Comparison of ENCODE assay signal across 9 mouse cellular contexts in the genomic region with DNA sequence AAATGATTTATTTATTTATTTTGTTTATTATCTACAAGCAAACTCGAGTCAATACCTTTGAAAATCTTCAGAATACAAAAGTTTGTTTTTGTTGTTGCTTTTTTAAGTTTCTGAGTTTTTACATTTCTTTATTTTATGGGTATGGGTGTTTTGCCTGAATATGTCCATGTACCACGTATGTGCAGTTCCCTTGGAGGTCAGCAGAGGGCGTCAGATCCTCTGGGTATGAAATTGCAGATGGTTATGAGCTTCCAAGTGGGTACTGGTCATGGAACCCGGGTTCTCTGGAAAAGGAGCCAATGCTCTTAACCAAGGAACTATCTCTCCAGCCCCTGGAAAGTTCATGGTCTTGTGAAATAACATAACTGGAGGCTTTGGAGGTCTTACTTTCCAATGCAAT. TPM values are rescaled to one million over a fixed set of nuclear protein-coding genes. Genes with fewer than 3 reads are reported as not detected.
DNase-seq lines count a peak whose midpoint lies in the region; ATAC-seq and TF ChIP-seq lines count a peak whose summit lies in the region.
"Had no signal": no experiment of that assay in that cellular context is flagged by ENCODE, and none has a peak within 500 bp of the region (broad histone marks: within the 10 kb centered on the region; RNA-seq: fewer than 3 reads in every experiment).

No protein-coding gene starts in this region.

- no peak overlapping the region for H3K27ac ChIP-seq in cerebellum, adult 2 months (ENCODE audit: insufficient read depth, low read length)
- H3K27ac ChIP-seq in liver, adult 2 months (replicated peaks; ENCODE audit: insufficient read depth, low read depth, low read length) = no peak overlapping the region
- H3K27ac ChIP-seq in liver, embryonic 12.5 days = no peak overlapping the region
- H3K27ac ChIP-seq in cortical plate, adult 2 months (ENCODE audit: insufficient read depth, low read length) = no peak overlapping the region
- H3K27ac ChIP-seq in forebrain, embryonic 15.5 days (replicated peaks) = no peak overlapping the region
- H3K27ac ChIP-seq: macrophage had no signal

- no peak overlapping the region for H3K4me2 ChIP-seq in liver, embryonic 12.5 days
- H3K4me2 ChIP-seq in forebrain, embryonic 15.5 days (replicated peaks) = no peak overlapping the region

- H3K9me3 ChIP-seq in liver, embryonic 12.5 days (replicated peaks) = no peaks in the 10 kb centered on the region
- H3K9me3 ChIP-seq in forebrain, embryonic 15.5 days = no peaks in the 10 kb centered on the region

- no peak overlapping the region for H3K4me3 ChIP-seq in cerebellum, adult 2 months (replicated peaks; ENCODE audit: insufficient read depth, low read depth, low read length)
- no peak overlapping the region for H3K4me3 ChIP-seq in liver, adult 2 months (ENCODE audit: insufficient read depth, low read depth, low read length)
- no peak overlapping the region for H3K4me3 ChIP-seq in liver, embryonic 12.5 days
- H3K4me3 ChIP-seq in cortical plate, adult 2 months (ENCODE audit: insufficient read depth, low read length) = no peak overlapping the region
- H3K4me3 ChIP-seq in forebrain, embryonic 15.5 days = no peak overlapping the region

- DNase-seq in cerebellum, adult 2 months = no peak
- no peak for DNase-seq in cerebellum, adult 11 months
- peak; percentile 14 for DNase-seq in liver, adult 2 months (ENCODE audit: extremely low read depth, low read depth, low spot score)
- peak; percentile 37 for DNase-seq in thymus, postnatal 14 days
- no peak for DNase-seq in gastrocnemius, adult 8-10 months (ENCODE audit: low spot score in 2 of 2)

- no peaks in the 10 kb centered on the region for H3K4me1 ChIP-seq in cerebellum, adult 2 months (ENCODE audit: control insufficient read depth, insufficient read depth, low read length)
- peaks cover 3% of the 10 kb centered on the region; the same call in 1 of the 2 replicates for H3K4me1 ChIP-seq in liver, adult 2 months (ENCODE audit: control insufficient read depth, insufficient read depth, low read length)
- no peaks in the 10 kb centered on the region for H3K4me1 ChIP-seq in liver, embryonic 12.5 days
- H3K4me1 ChIP-seq in cortical plate, adult 2 months (ENCODE audit: control insufficient read depth, insufficient read depth, low read length) = peaks cover 3% of the 10 kb centered on the region; the same call in 1 of the 2 replicates
- peaks cover 10% of the 10 kb centered on the region for H3K4me1 ChIP-seq in forebrain, embryonic 15.5 days

- no peak for TF ChIP-seq POLR2A in cerebellum, adult 2 months (IDR thresholded peaks at IDR 0.05; ENCODE audit: borderline replicate concordance, insufficient read depth, low read length)
- no peak for TF ChIP-seq POLR2A in liver, adult 2 months (IDR thresholded peaks at IDR 0.05; ENCODE audit: extremely low read depth, insufficient read depth, low read length)
- TF ChIP-seq POLR2A in cortical plate, adult 2 months (IDR thresholded peaks at IDR 0.05; ENCODE audit: extremely low read depth, insufficient read depth, low read length) = no peak

- H3K36me3 ChIP-seq in liver, adult 2 months (ENCODE audit: control insufficient read depth, insufficient read depth, low read length) = no peaks in the 10 kb centered on the region
- no peaks in the 10 kb centered on the region for H3K36me3 ChIP-seq in liver, embryonic 12.5 days
- peaks cover 21% of the 10 kb centered on the region for H3K36me3 ChIP-seq in forebrain, embryonic 15.5 days

- TF ChIP-seq CTCF in cerebellum, adult 2 months (IDR thresholded peaks at IDR 0.05; ENCODE audit: borderline replicate concordance, insufficient read depth, low read depth, low read length) = peak; percentile 48; the same call in 1 of the 2 replicates
- peak; percentile 65 for TF ChIP-seq CTCF in liver, adult 2 months (IDR thresholded peaks at IDR 0.05; ENCODE audit: low read depth, low read length)
- peak; percentile 37 for TF ChIP-seq CTCF in cortical plate, adult 2 months (IDR thresholded peaks at IDR 0.05; ENCODE audit: extremely low read depth, insufficient read depth, low read length)

- no peak overlapping the region for H3K9ac ChIP-seq in liver, adult 2 months (ENCODE audit: low read depth, low read length)
- H3K9ac ChIP-seq in liver, embryonic 12.5 days = no peak overlapping the region
- H3K9ac ChIP-seq in forebrain, embryonic 15.5 days (replicated peaks) = no peak overlapping the region

- no peaks in the 10 kb centered on the region for H3K79me2 ChIP-seq in liver, adult 2 months (ENCODE audit: control insufficient read depth, insufficient read depth, low read length)

- no peaks in the 10 kb centered on the region for H3K27me3 ChIP-seq in cerebellum, adult 2 months (ENCODE audit: control insufficient read depth, insufficient read depth, low read length)
- H3K27me3 ChIP-seq in liver, adult 2 months (ENCODE audit: control insufficient read depth, insufficient read depth, low read length) = no peaks in the 10 kb centered on the region
- no peaks in the 10 kb centered on the region; the same call in 1 of the 2 replicates for H3K27me3 ChIP-seq in liver, embryonic 12.5 days (replicated peaks)
- H3K27me3 ChIP-seq in forebrain, embryonic 15.5 days = no peaks in the 10 kb centered on the region

- ATAC-seq in liver, embryonic 12.5 days = no peak
- no peak for ATAC-seq in forebrain, embryonic 15.5 days (replicated peaks)

- 73% methylated on average over 4 of the region's 4 CpGs for WGBS in cerebellum, adult 2 months
- WGBS in liver, adult 2 months = 66% methylated on average over 4 of the region's 4 CpGs
- 32% methylated on average over 4 of the region's 4 CpGs for WGBS in liver, embryonic 12.5 days (ENCODE audit: insufficient replicate concordance)
- WGBS in forebrain, embryonic 15.5 days = 66% methylated on average over 4 of the region's 4 CpGs

RNA-seq across cellular contexts. Expression of a gene that starts 13.8 kb away (rescaled TPM):
- not detected in 2 replicates for polyA plus RNA-seq in cerebellum, adult 2 months (2012; rRNA removed)
- not detected in 2 replicates for total RNA-seq in liver, adult 2 months (2014; rRNA removed)
- not detected in 2 replicates for polyA plus RNA-seq in liver, adult 2 months (2012; rRNA removed)
- polyA plus RNA-seq in liver, embryonic 12.5 days (2016; fragmentation: Nextera tagmentation; extraction: Ambion mirVana) = not detected in 2 replicates
- not detected in 2 replicates for polyA plus RNA-seq in cortical plate, adult 2 months (2012; rRNA removed)
- not detected for total RNA-seq in gastrocnemius, adult 8-10 months (2022)
- polyA plus RNA-seq in forebrain, embryonic 15.5 days (2015; fragmentation: Nextera tagmentation; extraction: Ambion mirVana) = not detected in 2 replicates
- polyA plus RNA-seq: macrophage had no signal

RNA-seq across cellular contexts. Expression of a gene that starts 53.1 kb away (rescaled TPM):
- 189 and 194 TPM in 2 replicates for polyA plus RNA-seq in cerebellum, adult 2 months (2012; rRNA removed)
- under 0.01 and 0.47 TPM in 2 replicates for total RNA-seq in liver, adult 2 months (2014; rRNA removed)
- not detected in 2 replicates for polyA plus RNA-seq in liver, adult 2 months (2012; rRNA removed)
- polyA plus RNA-seq in liver, embryonic 12.5 days (2016; fragmentation: Nextera tagmentation; extraction: Ambion mirVana) = 1.3 and 1.7 TPM in 2 replicates
- polyA plus RNA-seq in cortical plate, adult 2 months (2012; rRNA removed) = 191 and 192 TPM in 2 replicates
- 10 to 100 TPM; 26.2 to 31.9 (median 29.0) TPM for total RNA-seq in gastrocnemius, adult 8-10 months (2022)
- polyA plus RNA-seq in forebrain, embryonic 15.5 days (2015; fragmentation: Nextera tagmentation; extraction: Ambion mirVana) = 37.2 and 37.5 TPM in 2 replicates
- polyA plus RNA-seq: macrophage had no signal

Comparison
In these comparisons a context has a peak if more than half of its experiments do, and no peak if none do; other contexts are left out.
1. DNase-seq: peak in liver, adult 2 months (single experiment) and thymus, postnatal 14 days (single experiment); none in cerebellum, adult 2 months (0 of 2), cerebellum, adult 11 months (single experiment) and gastrocnemius, adult 8-10 months (0 of 2).
2. RNA of a gene that starts 53.1 kb away (polyA plus RNA-seq): 191 to 192 TPM in cortical plate, adult 2 months, 189 to 194 TPM in cerebellum, adult 2 months and 37.2 to 37.5 TPM in forebrain, embryonic 15.5 days; 1.3 to 1.7 TPM in liver, embryonic 12.5 days and not detected in liver, adult 2 months; every median in the first group is over 10 times any median in the second.
3. Peak in every context shown above with its lines, with median percentiles within 50 percentile points of each other: CTCF ChIP-seq.